Mouse (Mus musculus) C2C12 (cell line): Measurements from ENCODE around the gene Clrn3.

Source experiments
- CEBPB ChIP-seq: IDR thresholded peaks from one replicate; pipeline ENCODE4 v1.6.1; 2011; ENCODE audit warnings: low read depth, mild to moderate bottlenecking, control low read depth, moderate library complexity
- CTCF ChIP-seq: IDR thresholded peaks from one replicate; pipeline ENCODE4 v1.5.1; 2011; ENCODE audit not compliant: control insufficient read depth, insufficient read depth, insufficient read length
- FOSL1 ChIP-seq: IDR thresholded peaks from one replicate; pipeline ENCODE4 v1.8.0; 2011; ENCODE audit warnings: mild to moderate bottlenecking, low read length; ENCODE audit not compliant: poor library complexity, insufficient read depth, severe bottlenecking
- MAX ChIP-seq: IDR thresholded peaks from one replicate; pipeline ENCODE4 v1.6.1; 2011; ENCODE audit warnings: mild to moderate bottlenecking, control low read depth
- MYOD1 ChIP-seq: IDR thresholded peaks from one replicate; pipeline ENCODE4 v1.6.1; 2011; ENCODE audit warnings: low read depth; ENCODE audit not compliant: control insufficient read depth, insufficient read length
- USF1 ChIP-seq: IDR thresholded peaks from one replicate; pipeline ENCODE4 v1.6.1; 2011; ENCODE audit warnings: low read depth, mild to moderate bottlenecking, control low read depth, moderate library complexity

DNA sequence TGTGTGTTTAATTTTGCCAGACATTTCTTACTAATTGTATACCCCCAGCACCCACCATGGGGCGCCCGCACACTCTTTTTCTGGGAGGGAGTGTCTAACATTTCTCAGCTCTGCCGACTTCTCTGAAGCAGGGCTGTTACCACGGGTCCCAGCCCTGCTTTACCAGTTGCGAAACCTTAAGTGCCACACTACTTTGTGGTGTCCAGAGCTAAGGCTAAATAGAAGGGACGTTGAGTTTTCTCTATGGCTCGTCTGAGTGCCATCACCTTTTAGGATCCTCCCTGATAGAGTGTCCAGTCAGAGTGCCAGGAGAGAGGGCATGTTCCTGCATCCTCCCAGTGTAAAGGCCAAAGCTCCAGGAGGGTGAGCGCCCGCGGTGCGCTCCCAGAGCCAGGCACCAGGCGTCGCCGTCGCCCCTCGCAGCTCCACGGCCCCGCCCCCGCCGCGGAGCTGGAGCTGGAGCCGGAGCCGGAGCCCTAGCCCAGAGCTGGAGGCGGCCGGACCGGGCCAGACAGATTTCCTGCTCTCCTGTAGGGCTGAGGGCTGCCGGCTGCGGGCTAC, 9.0 kb upstream of the Clrn3 start, which contains the start of gene Ptpre:
- TF ChIP-seq CTCF (peak; percentile 98), CEBPB (peak; percentile 53), USF1 (no peak), FOSL1 (no peak), MYOD1 (no peak), MAX (no peak)
